Mouse (Mus musculus) testis, postnatal 14 days (tissue): ENCODE measurements around the gene Cops9.
A peak's percentile ranks its signal among the peaks of the same experiment; 100 is the strongest.

Source experiments
- DNase-seq: peaks from one replicate; pipeline ENCODE4 v3.0.0; 2021; ENCODE audit warnings: low spot score

Cops9 gene

GRCm38 (mm10) chr1:92641514-92642272 is at the start of gene Cops9:
Gene Cops9, minus strand, starts transcription at chr1:92641985.
- DNase-seq = peak; percentile 87

- no peak for DNase-seq
These were observed 49.5 kb upstream of the Cops9 start for GRCm38 (mm10) chr1:92691166-92691844.

GRCm38 (mm10) chr1:92686994-92687393 is 45.2 kb upstream of the Cops9 start:
- no peak for DNase-seq

GRCm38 (mm10) chr1:92683151-92683550 is 41.4 kb upstream of the Cops9 start:
- DNase-seq = no peak

GRCm38 (mm10) chr1:92680668-92681603 is 39.2 kb upstream of the Cops9 start:
- DNase-seq = no peak

GRCm38 (mm10) chr1:92678757-92679156 is 37.0 kb upstream of the Cops9 start:
- no peak for DNase-seq

GRCm38 (mm10) chr1:92676676-92676975 is 34.8 kb upstream of the Cops9 start:
- DNase-seq = no peak

- no peak for DNase-seq
These were observed 34.3 kb upstream of the Cops9 start for GRCm38 (mm10) chr1:92675932-92676675.

GRCm38 (mm10) chr1:92673258-92673782 is 31.5 kb upstream of the Cops9 start:
- DNase-seq = no peak

- DNase-seq = no peak
These were observed 29.5 kb upstream of the Cops9 start for GRCm38 (mm10) chr1:92671326-92671725.

GRCm38 (mm10) chr1:92669430-92669829 is 27.6 kb upstream of the Cops9 start:
- DNase-seq = no peak

- no peak for DNase-seq
These were observed 25.3 kb upstream of the Cops9 start for GRCm38 (mm10) chr1:92667106-92667505.

- DNase-seq = no peak
These were observed 17.6 kb upstream of the Cops9 start for GRCm38 (mm10) chr1:92659392-92659791.

GRCm38 (mm10) chr1:92657025-92657820 is 15.4 kb upstream of the Cops9 start:
- no peak for DNase-seq

- DNase-seq = no peak
These were observed 12.9 kb upstream of the Cops9 start for GRCm38 (mm10) chr1:92654676-92655075.

GRCm38 (mm10) chr1:92653179-92653578 is 11.4 kb upstream of the Cops9 start:
- no peak for DNase-seq

GRCm38 (mm10) chr1:92651467-92651866 is 9.7 kb upstream of the Cops9 start:
- DNase-seq = no peak

- DNase-seq = peak; percentile 72
These were observed 6.9 kb upstream of the Cops9 start, which contains the start of gene Otos for GRCm38 (mm10) chr1:92648673-92649072. Gene Otos, minus strand, starts transcription at chr1:92648841.

GRCm38 (mm10) chr1:92648197-92648596 is 6.4 kb upstream of the Cops9 start:
- DNase-seq = no peak

GRCm38 (mm10) chr1:92647752-92648151 is 6.0 kb upstream of the Cops9 start:
- DNase-seq = peak; percentile 57

- no peak for DNase-seq
These were observed 5.2 kb upstream of the Cops9 start for GRCm38 (mm10) chr1:92647026-92647425.
